Mouse (Mus musculus): ENCODE measurements around the gene Celsr1. TPM values are rescaled to one million over a fixed set of nuclear protein-coding genes. Genes with fewer than 3 reads are reported as not detected.

The Celsr1 gene
- polyA plus RNA-seq, 1 experiment from 2014 or later = 0.25 TPM

- Histone ChIP-seq H3K9ac (no peak overlapping the region), H3K36me3 (peaks cover 15% of the 10 kb centered on the region), H3K9me3 (replicated peaks) (no peaks in the 10 kb centered on the region), H3K4me1 (peaks cover 65% of the 10 kb centered on the region), H3K27ac (no peak overlapping the region), H3K4me2 (no peak overlapping the region), H3K4me3 (no peak overlapping the region), H3K27me3 (replicated peaks) (no peaks in the 10 kb centered on the region)
- no peak for ATAC-seq
- 85% methylated on average over 16 of the region's 16 CpGs for WGBS (ENCODE audit: insufficient replicate concordance)
Observed at GRCm38 (mm10) chr15:86074171-86074937, 40.8 kb upstream of the Celsr1 start.

- 80% methylated on average over 1 of the region's 1 CpGs for WGBS (ENCODE audit: insufficient replicate concordance)
Observed at GRCm38 (mm10) chr15:86071166-86071565, 37.6 kb upstream of the Celsr1 start.

DNA sequence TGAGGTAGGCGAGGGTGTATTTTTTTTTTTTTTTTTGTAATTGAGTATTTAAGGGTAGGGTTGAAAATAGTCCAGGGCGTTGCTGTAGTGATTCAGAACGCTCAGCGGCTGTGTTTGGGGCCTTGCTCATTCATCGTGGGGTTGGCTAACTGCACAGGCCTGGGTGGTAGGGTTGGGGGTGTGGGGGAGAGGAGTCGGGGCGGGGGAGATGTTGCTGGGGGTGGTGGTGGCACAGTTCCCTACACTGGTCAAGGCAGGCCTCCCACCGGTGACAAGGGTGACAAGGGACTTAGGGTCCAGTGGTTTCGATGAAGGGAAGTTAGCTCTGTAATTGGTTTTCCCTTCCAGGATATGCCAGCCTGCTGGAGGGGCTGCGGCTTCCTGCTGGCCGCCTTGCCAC lies 36.8 kb upstream of the Celsr1 start:
- 42% methylated on average over 11 of the region's 11 CpGs for WGBS (ENCODE audit: insufficient replicate concordance)
- Histone ChIP-seq H3K4me1 (peaks cover 69% of the 10 kb centered on the region), H3K27ac (peak overlapping the region; percentile 59)

More at GRCm38 (mm10) chr15:86071166-86071565, 37.6 kb upstream of the Celsr1 start:
- no peak for ATAC-seq
- Histone ChIP-seq H3K4me3 (no peak overlapping the region), H3K4me1 (peaks cover 69% of the 10 kb centered on the region), H3K9ac (0 out of 2 replicates have a peak overlapping the region, but pooled peaks have one; percentile 3), H3K4me2 (no peak overlapping the region), H3K27me3 (replicated peaks) (no peaks in the 10 kb centered on the region), H3K9me3 (replicated peaks) (no peaks in the 10 kb centered on the region), H3K27ac (peak overlapping the region; percentile 33; the same call in 1 of the 2 replicates), H3K36me3 (peaks cover 8% of the 10 kb centered on the region)

GRCm38 (mm10) chr15:86069011-86069791 lies 35.6 kb upstream of the Celsr1 start:
- no peak for ATAC-seq
- Histone ChIP-seq H3K4me2 (no peak overlapping the region), H3K27me3 (replicated peaks) (no peaks in the 10 kb centered on the region), H3K36me3 (peaks cover 5% of the 10 kb centered on the region), H3K9ac (no peak overlapping the region), H3K4me3 (no peak overlapping the region), H3K4me1 (peaks cover 80% of the 10 kb centered on the region), H3K9me3 (replicated peaks) (no peaks in the 10 kb centered on the region), H3K27ac (0 out of 2 replicates have a peak overlapping the region, but pooled peaks have one; percentile 45)
- 64% methylated on average over 10 of the region's 10 CpGs for WGBS (ENCODE audit: insufficient replicate concordance)

More for the DNA sequence above, 36.8 kb upstream of the Celsr1 start:
- no peak for ATAC-seq
- no peaks in the 10 kb centered on the region for H3K27me3 ChIP-seq (replicated peaks)
- H3K4me2 ChIP-seq = peak overlapping the region; percentile 26; the same call in 1 of the 2 replicates
- peaks cover 10% of the 10 kb centered on the region for H3K36me3 ChIP-seq
- no peak overlapping the region for H3K4me3 ChIP-seq
- 0 out of 2 replicates have a peak overlapping the region, but pooled peaks have one; percentile 6 for H3K9ac ChIP-seq
- no peaks in the 10 kb centered on the region for H3K9me3 ChIP-seq (replicated peaks)

DNA sequence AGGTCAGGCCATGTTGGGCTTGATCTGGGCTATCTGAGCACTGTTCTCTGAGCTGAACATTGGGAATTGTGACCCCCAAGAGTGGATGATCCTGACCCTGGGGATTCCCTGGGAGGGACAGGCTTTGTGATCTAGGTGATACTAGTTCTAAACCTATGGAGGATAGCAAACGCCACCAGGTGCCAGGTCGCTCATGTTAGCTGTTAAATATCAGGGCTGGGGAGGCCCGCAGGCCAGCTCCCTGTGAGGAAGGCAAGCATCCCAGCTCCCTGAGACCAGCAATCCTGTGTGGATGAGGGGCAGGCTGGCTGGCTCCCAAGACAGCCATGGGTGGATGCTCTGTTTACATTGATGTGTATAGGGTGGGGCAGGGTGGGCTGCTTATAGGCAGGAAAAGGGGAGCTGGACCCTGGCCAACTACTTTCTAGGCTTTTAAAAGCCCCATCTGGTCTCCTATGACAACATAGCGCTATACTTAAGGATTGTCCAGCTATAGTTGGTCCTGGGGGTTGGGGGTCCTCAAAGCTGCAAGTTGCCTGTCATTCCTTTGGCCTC lies 34.4 kb upstream of the Celsr1 start:
- 84% methylated on average over 4 of the region's 4 CpGs for WGBS (ENCODE audit: insufficient replicate concordance)
- Histone ChIP-seq H3K4me3 (no peak overlapping the region), H3K4me1 (peaks cover 92% of the 10 kb centered on the region), H3K9me3 (replicated peaks) (no peaks in the 10 kb centered on the region), H3K9ac (0 out of 2 replicates have a peak overlapping the region, but pooled peaks have one; percentile 14), H3K36me3 (peaks cover 5% of the 10 kb centered on the region), H3K27ac (peak overlapping the region; percentile 67; the same call in 1 of the 2 replicates), H3K27me3 (replicated peaks) (no peaks in the 10 kb centered on the region), H3K4me2 (peak overlapping the region; percentile 21; the same call in 1 of the 2 replicates)
- no peak for ATAC-seq

GRCm38 (mm10) chr15:86067581-86067910 lies 34.0 kb upstream of the Celsr1 start:
- WGBS (ENCODE audit: insufficient replicate concordance) = 21% methylated on average over 6 of the region's 6 CpGs

GRCm38 (mm10) chr15:86066836-86067580 lies 33.4 kb upstream of the Celsr1 start:
- WGBS (ENCODE audit: insufficient replicate concordance) = 44% methylated on average over 14 of the region's 14 CpGs
- Histone ChIP-seq H3K4me1 (peaks cover 99% of the 10 kb centered on the region), H3K27ac (peak overlapping the region; percentile 67), H3K4me3 (no peak overlapping the region), H3K9me3 (replicated peaks) (no peaks in the 10 kb centered on the region), H3K27me3 (replicated peaks) (no peaks in the 10 kb centered on the region), H3K36me3 (peaks cover 5% of the 10 kb centered on the region), H3K4me2 (peak overlapping the region; percentile 21; the same call in 1 of the 2 replicates), H3K9ac (no peak overlapping the region)
- no peak for ATAC-seq

More at GRCm38 (mm10) chr15:86067581-86067910, 34.0 kb upstream of the Celsr1 start:
- H3K4me3 ChIP-seq = no peak overlapping the region
- H3K4me1 ChIP-seq = peaks cover 97% of the 10 kb centered on the region
- peak overlapping the region; percentile 21; the same call in 1 of the 2 replicates for H3K4me2 ChIP-seq
- no peaks in the 10 kb centered on the region for H3K9me3 ChIP-seq (replicated peaks)
- H3K36me3 ChIP-seq = peaks cover 5% of the 10 kb centered on the region
- no peaks in the 10 kb centered on the region for H3K27me3 ChIP-seq (replicated peaks)
- peak overlapping the region; percentile 67 for H3K27ac ChIP-seq
- ATAC-seq = no peak
- no peak overlapping the region for H3K9ac ChIP-seq

- H3K27ac ChIP-seq = peak overlapping the region; percentile 89
- H3K4me2 ChIP-seq = peak overlapping the region; percentile 65
- H3K36me3 ChIP-seq = peaks cover 5% of the 10 kb centered on the region
- WGBS (ENCODE audit: insufficient replicate concordance) = 72% methylated on average over 4 of the region's 4 CpGs
- peaks cover 99% of the 10 kb centered on the region for H3K4me1 ChIP-seq
- peak overlapping the region; percentile 59 for H3K9ac ChIP-seq
- no peak for ATAC-seq
- H3K9me3 ChIP-seq (replicated peaks) = no peaks in the 10 kb centered on the region
- H3K27me3 ChIP-seq (replicated peaks) = no peaks in the 10 kb centered on the region
- 0 out of 2 replicates have a peak overlapping the region, but pooled peaks have one; percentile 19 for H3K4me3 ChIP-seq
Observed at GRCm38 (mm10) chr15:86065367-86065766, 31.8 kb upstream of the Celsr1 start.

- H3K9me3 ChIP-seq (replicated peaks) = no peaks in the 10 kb centered on the region
- H3K4me2 ChIP-seq = peak overlapping the region; percentile 65
- H3K27me3 ChIP-seq (replicated peaks) = no peaks in the 10 kb centered on the region
- peak overlapping the region; percentile 89 for H3K27ac ChIP-seq
- H3K4me3 ChIP-seq = peak overlapping the region; percentile 19
- peak overlapping the region; percentile 59 for H3K9ac ChIP-seq
- 31% methylated on average over 3 of the region's 3 CpGs for WGBS (ENCODE audit: insufficient replicate concordance)
- peaks cover 5% of the 10 kb centered on the region for H3K36me3 ChIP-seq
- peaks cover 99% of the 10 kb centered on the region for H3K4me1 ChIP-seq
- ATAC-seq = peak; percentile 86
Observed at GRCm38 (mm10) chr15:86064850-86065229, 31.3 kb upstream of the Celsr1 start.

GRCm38 (mm10) chr15:86064191-86064849 lies 30.7 kb upstream of the Celsr1 start:
- H3K4me2 ChIP-seq = peak overlapping the region; percentile 65
- no peaks in the 10 kb centered on the region for H3K27me3 ChIP-seq (replicated peaks)
- peak overlapping the region; percentile 89 for H3K27ac ChIP-seq
- H3K4me1 ChIP-seq = peaks cover 99% of the 10 kb centered on the region
- peaks cover 5% of the 10 kb centered on the region for H3K36me3 ChIP-seq
- H3K9ac ChIP-seq = peak overlapping the region; percentile 59
- WGBS (ENCODE audit: insufficient replicate concordance) = 62% methylated on average over 8 of the region's 8 CpGs
- no peaks in the 10 kb centered on the region for H3K9me3 ChIP-seq (replicated peaks)
- ATAC-seq = peak; percentile 50
- H3K4me3 ChIP-seq = peak overlapping the region; percentile 19

Data from liver, embryonic 12.5 days (tissue).